Mouse (Mus musculus): ENCODE measurements at regions not wholly inside any gene's neighbourhood (a gene's known extent, or its start where the extent isn't known, plus 50 kb on each side); places are given as distances from the start of the nearest gene placed in this dataset.

DNA sequence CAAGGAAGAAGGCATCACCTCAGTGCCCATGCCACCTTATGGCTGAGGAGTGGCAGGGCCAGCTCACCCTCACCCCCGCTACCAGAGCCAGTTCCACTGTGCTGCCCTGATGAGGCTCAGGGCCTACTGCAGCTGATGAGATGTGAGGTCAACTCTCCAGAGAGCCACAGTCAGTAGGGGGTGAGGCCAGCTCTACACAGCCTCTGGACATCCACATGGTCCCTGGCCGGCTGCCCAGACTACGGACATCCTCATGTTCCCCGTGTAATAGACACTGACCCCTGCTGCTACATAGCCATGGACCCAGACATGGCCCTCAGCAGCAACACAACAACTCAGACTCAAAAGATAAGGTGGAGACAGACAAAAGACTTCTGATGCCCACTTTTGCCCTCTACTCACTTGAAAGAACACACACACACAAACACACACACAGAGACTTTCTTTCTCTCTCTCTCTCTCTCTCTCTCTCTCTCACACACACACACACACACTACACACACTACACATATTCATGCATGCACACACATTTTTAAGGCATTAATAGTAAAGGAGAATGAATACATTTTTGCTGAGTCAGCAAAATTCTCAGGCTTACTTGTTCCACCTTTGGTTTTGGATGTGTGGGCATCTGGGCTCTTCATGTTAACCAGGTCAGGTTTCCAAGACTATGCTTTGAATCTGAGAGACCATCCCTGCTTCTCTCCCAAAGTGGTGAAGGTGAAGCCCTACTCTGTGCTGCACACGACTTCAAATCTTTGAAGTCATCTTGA lies 604.4 kb upstream of the Nrp1 start:
- intact Hi-C loops (cut with DNase I), result no loop called here
- DNase-seq, result peak; percentile 26

DNA sequence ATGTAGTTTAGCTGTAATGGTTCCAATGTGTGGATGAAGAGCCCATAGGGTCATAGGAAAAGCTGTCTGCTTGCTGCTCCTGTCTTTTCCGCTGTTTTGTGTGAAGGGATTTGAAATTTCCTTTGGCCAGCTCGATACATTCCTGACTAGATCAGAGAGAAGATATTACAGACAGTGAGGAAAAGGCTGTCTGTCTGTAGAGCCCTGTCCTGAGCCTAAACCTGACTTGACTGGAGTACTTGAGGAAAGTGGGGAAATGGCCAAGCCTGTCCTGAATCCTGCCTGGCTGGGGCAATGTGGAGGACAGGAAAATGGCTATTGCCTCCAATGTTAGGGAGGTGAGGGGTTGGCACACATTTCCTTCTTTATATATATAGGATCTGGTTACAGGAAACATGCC lies 601.0 kb upstream of the Nrp1 start:
- no peak for DNase-seq
- intact Hi-C loops (cut with DNase I), result no loop called here

DNA sequence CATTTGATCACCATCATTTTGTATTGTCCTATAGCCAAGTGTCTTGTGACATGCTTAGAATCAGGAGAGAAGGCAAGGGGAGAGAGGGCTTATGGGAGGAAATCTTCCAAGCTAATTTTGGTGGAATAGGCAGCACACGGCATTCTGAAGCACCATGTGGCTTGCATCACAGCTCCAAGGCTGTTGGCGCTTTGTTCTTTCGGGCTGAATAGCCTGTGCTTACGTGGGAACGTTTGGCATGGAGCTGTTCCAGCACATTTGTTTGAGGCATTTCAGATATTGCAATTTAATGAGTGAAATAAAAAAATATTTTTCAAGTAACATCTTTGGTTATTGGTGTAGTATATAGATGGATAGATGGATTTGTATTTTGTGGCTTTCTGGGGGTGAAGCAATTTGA lies 598.5 kb upstream of the Nrp1 start:
- DNase-seq, result no peak

DNA sequence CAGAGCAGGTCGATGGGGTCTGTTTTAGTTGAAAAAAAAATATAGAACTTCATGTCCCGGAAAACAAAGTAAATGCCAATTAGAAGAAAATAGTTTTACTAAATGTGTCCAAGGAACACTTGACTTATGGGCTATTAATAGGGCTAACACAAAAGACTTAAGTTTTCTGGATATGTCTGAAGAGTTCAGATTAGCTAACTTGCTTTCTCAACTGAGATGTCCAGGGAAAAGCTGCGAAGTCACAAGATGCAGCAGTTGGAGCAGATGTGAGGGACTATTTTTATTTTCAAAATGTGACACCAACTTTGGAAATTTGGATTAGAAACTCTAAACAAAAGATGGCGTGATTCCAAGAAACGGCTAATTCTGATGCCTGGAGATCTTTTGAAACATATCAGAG lies 593.2 kb upstream of the Nrp1 start:
- intact Hi-C loops (cut with DNase I), result no loop called here

More for the DNA sequence above, 598.5 kb upstream of the Nrp1 start:
- intact Hi-C loops (cut with DNase I), result no loop called here

DNA sequence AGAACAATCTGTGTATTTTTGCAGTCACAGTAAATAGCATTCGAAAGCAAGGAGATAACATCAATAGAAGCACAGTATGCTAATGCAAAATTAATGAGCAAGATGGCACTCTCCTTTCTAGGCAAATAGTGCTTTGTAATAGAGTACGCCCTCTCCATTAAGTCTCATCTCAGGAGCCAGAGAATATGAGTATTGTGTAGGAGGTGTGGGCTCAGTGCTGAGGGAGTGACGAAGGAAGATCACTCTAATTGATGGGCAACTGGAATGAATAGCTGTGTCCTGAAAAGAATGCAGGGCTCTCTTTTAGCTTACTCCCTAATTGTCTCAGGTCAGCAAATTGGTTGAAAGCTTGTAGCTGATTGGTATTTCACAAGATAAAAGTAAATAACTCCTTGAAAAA lies 590.1 kb upstream of the Nrp1 start:
- DNase-seq, result no peak
- intact Hi-C loops (cut with DNase I), result no loop called here

More for the DNA sequence above, 593.2 kb upstream of the Nrp1 start:
- DNase-seq, result no peak

DNA sequence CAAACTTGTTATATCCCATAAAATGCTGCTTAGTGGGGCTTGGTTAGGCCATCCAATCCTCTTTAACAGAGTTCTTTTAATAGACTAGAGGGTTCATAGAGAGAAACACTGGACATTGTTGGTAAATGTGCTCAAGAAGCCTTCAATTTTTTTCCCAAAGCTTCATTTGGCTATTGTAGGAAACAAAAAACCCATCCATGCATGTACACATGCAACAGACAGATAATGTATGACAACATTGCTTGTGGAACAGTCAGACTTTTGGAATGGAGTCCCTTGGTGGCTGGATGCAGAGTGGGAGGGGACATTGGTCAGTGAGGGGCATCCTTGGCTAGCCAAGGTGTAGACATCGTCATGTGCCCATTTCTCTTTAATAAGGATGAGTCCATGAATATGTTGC lies 588.8 kb upstream of the Nrp1 start:
- intact Hi-C loops (cut with DNase I), result loop anchor here (10.0 kb wide), 1 partner anchor 585 kb away; the partner anchor contains the start of gene Nrp1
- DNase-seq, result no peak

DNA sequence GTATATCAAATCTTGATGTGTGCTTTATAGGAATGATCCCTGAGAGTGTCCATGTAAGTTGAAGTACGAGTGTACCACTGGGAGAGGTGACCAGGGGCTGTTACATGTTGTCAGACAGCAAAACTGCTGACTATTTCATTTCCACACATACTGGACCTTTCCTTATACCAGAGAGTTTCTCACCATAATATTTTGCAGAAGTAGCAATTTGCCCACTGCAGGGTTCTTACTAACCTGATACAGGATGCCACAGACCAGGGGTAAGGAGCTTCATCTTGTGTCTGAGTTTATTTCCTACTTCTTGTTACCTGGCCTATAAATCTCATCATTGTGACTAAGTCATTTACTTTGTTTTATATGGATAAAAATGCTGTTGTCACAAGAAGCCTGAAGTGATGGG lies 586.6 kb upstream of the Nrp1 start:
- no peak for DNase-seq
- intact Hi-C loops (cut with DNase I), result loop anchor here (10.0 kb wide), 1 partner anchor 583 kb away; the partner anchor contains the start of gene Nrp1

DNA sequence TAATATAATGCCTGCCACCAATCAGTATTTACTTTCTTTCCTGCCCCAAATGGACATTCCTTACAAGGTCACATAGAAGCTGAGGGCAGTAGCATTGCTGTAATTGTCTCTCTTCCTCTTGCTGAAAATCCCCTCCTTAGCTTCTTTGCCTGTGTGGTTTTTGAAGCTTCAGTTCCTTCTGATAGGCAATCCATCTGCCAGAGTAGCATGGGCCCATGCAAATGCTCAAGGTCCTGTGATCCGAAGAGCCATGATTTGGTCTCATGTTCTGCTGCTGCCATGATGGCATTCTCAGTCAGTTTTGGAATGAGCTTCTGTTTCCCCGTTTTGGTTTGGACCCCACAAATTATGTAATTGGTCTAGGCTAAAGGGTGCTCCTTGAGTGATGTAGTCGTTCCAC lies 586.0 kb upstream of the Nrp1 start:
- no peak for DNase-seq
- intact Hi-C loops (cut with DNase I), result loop anchor here (10.0 kb wide), 1 partner anchor 582 kb away; the partner anchor contains the start of gene Nrp1

DNA sequence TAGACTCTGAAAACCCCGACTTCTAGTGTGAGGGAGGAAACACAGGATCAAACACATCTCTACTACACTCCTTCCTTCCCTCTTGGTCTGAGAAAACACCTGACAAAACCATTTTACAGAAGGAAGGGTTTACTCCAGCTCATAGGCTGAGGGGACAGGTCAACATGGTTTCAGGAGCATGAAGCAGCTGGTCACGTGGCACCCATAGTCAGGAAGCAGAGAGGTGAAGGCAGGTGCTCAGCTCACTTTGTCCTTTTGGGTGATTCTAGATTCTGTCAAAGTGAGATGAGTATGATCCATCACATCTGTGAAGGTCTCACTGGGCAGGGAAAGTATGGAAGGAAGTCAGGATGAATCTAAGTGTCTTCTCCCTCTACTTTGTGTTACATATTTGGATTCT lies 585.5 kb upstream of the Nrp1 start:
- DNase-seq, result no peak

DNA sequence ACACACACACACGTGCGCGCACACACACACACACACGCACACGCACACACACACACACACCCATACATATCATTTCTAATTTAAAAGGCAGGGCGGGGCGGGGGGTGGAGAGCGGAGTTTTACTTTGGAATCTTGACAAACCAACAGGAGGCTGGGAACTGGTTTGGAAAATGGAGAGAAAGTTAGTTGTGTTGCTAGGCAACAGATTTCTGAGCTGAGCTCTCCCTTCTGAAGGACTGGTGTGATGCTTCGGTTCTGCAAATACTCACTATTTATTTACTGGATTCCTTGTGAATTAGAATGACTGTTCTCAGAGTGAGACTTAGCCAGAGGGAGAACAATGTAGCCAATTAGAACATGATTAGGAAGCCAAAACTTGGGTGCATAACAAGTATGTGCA lies 583.8 kb upstream of the Nrp1 start:
- intact Hi-C loops (cut with DNase I), result loop anchor here (10.0 kb wide), 1 partner anchor 580 kb away; the partner anchor contains the start of gene Nrp1
- peak; percentile 15 for DNase-seq

More for the DNA sequence above, 585.5 kb upstream of the Nrp1 start:
- intact Hi-C loops (cut with DNase I), result loop anchor here (10.0 kb wide), 1 partner anchor 582 kb away; the partner anchor contains the start of gene Nrp1

DNA sequence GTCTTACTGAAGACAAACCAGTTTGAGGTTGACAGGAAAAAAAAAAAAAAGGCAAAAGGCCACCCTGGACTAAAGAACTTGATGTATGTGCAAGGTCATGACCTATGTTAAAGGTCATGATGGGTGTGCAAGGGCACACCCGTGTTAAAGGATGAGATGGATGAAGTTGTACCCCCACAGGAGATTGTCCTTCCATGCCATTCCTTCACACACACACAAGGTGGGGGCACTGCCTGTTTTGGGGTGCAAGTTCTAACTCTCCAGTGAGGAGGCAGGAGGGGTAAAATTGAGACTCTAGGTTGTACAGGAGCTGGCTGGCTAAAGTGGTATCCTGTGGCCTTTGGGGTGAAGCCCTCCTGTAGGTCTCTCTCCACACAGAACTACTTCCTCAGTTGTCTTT lies 583.2 kb upstream of the Nrp1 start:
- intact Hi-C loops (cut with DNase I), result loop anchor here (10.0 kb wide), 1 partner anchor 580 kb away; the partner anchor contains the start of gene Nrp1
- no peak for DNase-seq

DNA sequence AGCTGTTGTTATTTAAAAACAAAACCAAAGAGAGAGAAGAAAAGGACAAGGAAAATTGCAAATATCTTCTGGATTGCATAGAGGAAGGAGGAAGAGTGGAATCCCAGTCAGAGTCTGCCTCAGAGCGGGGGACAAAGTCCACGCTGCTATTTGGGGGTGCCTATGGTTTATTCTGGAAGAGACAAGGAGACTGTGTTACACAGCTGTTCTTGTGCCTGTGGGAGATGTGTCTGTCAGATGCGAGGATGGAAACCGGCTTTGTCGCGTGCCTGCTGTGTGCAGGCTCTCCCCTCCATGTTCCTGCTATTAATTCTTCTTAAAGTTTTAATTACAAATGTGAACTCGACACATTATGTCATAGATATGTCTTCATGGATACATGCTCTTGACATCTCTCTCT lies 582.7 kb upstream of the Nrp1 start:
- no peak for DNase-seq
- intact Hi-C loops (cut with DNase I), result loop anchor here (10.0 kb wide), 1 partner anchor 579 kb away; the partner anchor contains the start of gene Nrp1

DNA sequence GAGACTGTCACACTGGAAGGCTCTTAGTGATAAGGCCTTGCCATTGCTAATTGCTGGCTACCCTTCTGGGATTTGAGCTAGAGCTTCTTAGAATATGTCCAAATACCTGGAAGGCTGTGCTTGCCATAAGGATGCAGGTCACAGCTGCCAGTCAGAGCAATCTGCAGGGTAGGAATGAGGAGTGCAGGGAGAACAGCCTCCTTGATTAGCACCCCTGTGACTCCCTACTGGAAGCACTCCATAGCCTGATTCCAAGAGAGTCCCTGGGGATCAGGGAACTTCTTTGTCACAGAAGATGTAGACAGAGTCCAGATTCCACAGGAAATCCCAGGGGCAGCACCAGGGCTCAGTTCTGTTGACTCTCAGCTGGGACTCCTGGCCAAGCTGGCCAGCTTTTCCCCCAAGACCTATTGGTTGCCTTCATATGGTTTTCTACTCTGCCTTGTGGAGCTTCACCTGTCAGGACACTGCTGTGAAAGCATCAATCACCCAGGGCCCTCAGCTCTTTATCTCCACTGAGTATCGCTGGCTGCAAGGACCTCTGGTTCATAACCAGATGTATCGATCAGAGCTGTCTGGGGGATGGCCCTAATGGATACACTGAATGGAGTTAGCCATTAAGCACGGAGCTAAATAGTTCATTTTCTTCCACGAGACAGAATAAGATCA lies 579.9 kb upstream of the Nrp1 start:
- intact Hi-C loops (cut with DNase I), result loop anchor here (10.0 kb wide), 1 partner anchor 576 kb away; the partner anchor contains the start of gene Nrp1
- DNase-seq, result no peak

DNA sequence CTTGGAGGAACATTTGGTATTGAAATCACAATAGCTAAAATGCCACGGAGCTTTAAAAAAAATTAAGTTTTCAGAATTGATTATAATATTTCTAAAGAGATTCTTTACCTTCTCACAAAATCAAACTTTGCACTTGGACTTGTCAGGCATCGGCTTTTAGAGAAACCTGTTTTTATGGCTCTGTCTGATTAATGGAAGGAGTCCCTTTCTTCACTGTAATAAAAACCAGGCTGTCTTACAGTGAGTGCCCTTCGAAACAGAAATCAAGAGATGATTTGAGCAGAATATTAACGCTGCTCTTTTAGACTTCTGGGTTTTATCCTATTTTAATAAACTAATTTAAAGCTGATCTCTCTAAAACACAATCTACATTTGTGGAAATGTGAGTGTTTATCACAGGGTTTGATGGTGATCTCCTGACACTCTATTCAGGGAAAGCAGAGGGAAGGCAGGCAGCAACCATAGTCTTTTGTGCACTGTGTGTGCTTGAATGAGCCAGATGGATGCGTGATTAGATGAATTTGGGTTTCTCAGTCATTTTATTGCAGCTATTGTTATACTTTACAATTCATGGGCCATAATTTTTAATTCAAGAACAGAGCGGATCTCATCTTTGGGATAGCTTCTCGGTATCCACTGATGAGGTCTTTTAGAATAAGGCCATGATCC lies 579.2 kb upstream of the Nrp1 start:
- intact Hi-C loops (cut with DNase I), result loop anchor here (10.0 kb wide), 1 partner anchor 576 kb away; the partner anchor contains the start of gene Nrp1
- no peak for DNase-seq

DNA sequence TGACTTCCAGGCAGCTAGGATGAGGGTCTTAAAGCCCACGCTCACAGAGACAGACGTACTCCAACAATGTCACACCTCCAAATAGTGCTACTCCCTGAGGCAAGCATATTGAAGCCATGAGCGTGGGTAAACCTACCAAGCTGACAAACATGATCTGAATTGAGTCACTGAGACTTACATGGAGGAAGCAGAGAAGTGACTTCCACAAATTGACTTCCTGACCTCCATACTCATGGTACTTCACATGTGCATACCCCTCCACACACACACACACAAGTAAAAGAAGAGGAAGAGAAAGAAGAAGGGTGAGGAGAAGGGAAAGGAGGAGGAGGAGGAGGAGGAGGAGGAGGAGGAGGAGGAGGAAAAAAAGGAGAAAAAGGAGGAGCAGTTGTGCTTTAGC lies 577.8 kb upstream of the Nrp1 start:
- no peak for DNase-seq
- intact Hi-C loops (cut with DNase I), result no loop called here

DNA sequence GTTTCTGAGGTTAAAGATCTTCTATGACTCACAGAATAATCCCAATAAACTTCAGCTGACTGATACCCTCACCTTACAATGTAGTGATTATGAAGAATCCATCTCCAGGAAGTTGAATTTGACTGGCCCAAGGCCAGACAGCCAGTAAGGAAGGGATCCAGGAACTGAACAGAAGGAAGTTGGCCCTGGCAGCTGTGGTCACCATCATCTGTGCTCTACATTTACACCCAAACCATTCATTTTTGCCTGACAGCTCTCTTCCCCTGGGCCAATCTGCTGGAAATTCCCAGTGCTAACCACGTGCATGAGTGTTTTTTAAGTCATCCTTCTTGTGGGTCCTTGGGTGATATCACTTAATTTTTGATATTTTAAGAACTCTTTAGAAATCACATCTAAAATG lies 577.4 kb upstream of the Nrp1 start:
- intact Hi-C loops (cut with DNase I), result no loop called here
- DNase-seq, result no peak

DNA sequence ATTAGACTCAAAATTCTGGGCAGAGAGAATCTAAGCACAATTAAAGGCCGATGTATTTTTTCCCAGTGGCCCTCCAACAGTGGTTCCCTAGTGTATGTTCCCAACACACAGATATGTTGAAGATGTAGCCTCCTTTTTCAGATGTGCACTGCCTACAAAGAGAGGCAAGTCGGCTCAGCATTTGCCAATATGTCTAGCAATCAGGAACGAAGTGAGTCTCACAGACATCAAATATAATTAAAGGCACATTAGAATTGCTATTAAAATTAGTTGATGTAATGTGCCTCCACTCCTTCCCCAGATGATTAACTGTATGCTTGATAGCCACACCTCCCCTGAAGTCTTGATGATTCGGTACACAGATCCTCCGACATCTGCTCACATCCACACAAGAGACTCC lies 565.8 kb upstream of the Nrp1 start:
- DNase-seq, result no peak
- intact Hi-C loops (cut with DNase I), result no loop called here

DNA sequence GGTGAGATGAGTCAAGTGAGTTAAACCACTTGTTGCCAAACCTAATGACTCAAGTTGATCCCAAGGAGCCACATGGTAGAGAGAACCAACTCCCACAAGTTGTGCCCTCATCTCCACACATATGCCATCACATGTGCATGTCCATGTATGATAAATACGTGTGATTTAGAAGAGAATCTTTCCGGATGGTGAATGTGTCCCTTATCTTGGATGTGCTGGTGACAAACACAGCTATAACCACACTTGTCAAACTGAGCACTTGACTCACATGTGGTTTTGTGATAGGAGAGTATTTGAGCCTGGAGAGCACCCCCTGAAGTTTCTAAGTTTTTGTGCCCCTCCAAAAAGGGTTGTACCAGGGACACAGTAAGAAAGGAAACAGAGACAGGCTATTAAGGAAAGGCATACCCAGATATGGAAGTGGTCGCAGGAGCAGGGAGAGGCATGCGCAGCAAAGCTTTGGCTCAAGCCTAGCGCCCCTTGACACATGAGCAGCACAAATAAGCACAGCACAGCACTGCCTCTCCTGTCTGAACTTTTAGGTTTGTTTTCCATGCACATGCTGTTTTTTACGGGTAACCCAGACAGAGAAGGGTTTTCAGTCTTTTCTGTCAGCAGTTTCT lies 558.4 kb upstream of the Nrp1 start:
- no peak for DNase-seq
- intact Hi-C loops (cut with DNase I), result no loop called here

DNA sequence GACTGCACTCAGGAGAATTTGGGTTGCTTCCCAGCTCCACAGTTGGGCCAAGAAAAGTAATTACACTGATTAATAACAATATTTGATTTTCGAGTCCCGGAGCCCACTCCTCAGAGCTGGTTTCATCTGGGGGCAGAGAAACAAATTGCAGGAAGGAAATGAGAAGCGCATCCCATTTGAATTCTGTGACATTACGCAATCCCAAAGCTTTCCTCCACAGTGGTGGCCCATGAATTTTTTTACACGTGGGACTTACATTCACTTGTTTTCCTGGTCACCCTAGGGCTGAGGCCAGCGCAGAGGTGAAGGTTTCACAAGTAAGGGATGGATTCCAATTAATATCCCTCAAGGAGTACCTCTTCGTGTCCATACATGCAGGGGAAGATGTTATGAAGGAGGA lies 556.3 kb upstream of the Nrp1 start:
- DNase-seq, result no peak
- intact Hi-C loops (cut with DNase I), result no loop called here

DNA sequence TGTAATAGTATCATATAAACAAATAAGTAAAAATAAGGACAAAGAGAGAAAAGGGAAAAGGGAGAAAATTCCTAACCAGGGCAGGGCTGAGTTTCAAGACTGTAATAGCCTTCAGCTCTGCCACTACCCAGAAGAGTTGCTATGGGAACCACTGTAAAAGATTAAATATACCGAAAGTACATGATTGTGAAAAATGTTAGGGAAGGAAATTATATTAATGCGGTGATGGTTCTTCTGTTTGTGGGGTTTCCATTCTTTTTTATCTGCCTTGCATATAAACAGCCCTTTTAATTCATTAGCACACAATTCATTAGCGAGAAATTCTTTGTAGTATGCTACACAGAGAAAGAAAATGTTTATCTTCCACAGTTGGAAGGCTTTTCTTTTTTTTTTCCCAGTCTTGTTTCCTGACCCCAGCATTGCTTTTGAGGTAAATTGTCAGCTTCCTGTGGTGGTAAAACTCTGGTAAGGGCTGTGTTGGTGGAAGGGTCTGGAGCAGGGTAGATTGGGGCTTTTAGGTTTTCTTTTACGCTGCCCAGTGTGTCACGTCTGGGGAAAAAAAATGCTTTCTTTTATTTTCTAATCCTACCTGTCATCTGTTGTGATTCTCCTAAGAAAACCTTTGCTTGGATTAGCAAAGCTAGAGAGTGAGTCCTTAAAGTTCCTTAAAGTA lies 555.6 kb upstream of the Nrp1 start:
- DNase-seq, result no peak
- intact Hi-C loops (cut with DNase I), result no loop called here

Measured in left cerebral cortex, postnatal 4 days (tissue).